Mouse (Mus musculus): ENCODE measurements around the gene Spag7.

GRCm38 (mm10) chr11:70668335-70668770 lies 863 bp downstream of the Spag7 start:
- TF ChIP-seq POLR2A (IDR thresholded peaks at IDR 0.05; ENCODE audit: extremely low read depth, insufficient read depth, low read length) (no peak), CTCF (IDR thresholded peaks at IDR 0.05; ENCODE audit: low read depth, low read length) (no peak)

Measured in liver, adult 2 months (tissue).